Mouse (Mus musculus): ENCODE measurements around the gene Chst12. TPM values are rescaled to one million over a fixed set of nuclear protein-coding genes. Genes with fewer than 3 reads are reported as not detected.

Gene Chst12
- polyA plus RNA-seq, 1 experiment from 2014 or later = 24.1 TPM

DNA sequence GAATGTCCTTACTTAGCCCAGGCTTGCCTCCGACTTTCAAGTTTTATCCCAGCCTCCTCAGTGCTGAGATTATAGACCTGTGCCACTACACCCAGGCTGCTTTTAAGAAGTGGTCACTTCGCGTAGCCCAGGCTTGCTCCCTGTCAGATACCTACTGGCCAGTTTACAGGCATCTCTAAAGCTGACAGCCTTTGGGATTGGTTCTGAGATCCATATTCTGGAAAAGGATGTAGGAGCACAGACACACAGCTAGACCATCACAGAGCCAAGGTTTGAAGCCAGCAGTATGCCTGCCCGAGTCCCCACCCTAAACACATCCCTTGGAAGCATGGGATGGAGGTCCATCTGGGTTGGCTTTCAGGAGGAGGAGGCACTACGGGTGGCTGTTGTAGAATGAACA lies 62.4 kb downstream of the Chst12 start:
- Histone ChIP-seq H3K4me2 (replicated peaks; ENCODE audit: low read depth, low read length) (no peak overlapping the region), H3K27ac (ENCODE audit: low read length) (no peak overlapping the region), H3K36me3 (ENCODE audit: insufficient read depth, low read length) (no peaks in the 10 kb centered on the region), H3K4me1 (ENCODE audit: insufficient read depth, low read length) (peaks cover 28% of the 10 kb centered on the region), H3K4me3 (ENCODE audit: low read length) (no peak overlapping the region), H3K9ac (replicated peaks; ENCODE audit: low read length) (no peak overlapping the region), H3K9me3 (ENCODE audit: low read length) (no peaks in the 10 kb centered on the region), H3K27me3 (ENCODE audit: insufficient read depth, low read length) (no peaks in the 10 kb centered on the region)
- 93% methylated on average over 5 of the region's 5 CpGs for WGBS
- ATAC-seq (ENCODE audit: low FRiP score, low TSS enrichment) = no peak

DNA sequence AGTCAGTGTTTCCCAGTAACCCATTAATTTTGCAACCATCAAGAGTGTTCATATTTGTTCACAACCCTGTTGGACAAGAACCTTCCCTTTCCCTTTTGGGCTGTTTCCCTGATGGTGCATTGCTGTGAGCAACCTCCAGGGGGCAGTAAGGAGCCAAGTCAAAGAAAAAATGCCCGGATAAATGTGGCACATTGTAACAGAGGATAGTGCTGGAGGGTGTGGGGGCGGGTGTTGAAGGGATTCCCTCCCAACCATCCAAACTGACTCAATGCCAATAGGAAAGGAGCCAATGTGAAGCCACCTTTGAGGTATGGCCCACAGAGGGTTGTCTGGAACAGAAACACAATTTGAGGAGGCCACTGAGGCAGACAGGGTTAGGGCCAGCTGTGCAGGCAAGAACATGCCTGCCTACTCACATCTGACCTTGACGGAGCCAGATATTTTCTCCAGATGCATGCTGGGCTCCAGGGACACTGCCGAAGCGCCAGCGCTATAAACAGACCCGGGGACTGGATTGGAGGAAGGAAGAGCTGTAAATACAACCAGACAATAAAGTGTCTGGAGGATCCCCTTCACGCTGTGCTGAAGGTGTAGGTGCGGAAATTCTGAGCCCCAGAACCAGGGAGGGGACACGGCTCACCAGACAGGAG lies 63.1 kb downstream of the Chst12 start:
- Histone ChIP-seq H3K9ac (replicated peaks; ENCODE audit: low read length) (0 out of 2 replicates have a peak overlapping the region, but pooled peaks have one; percentile 37), H3K4me1 (ENCODE audit: insufficient read depth, low read length) (peaks cover 28% of the 10 kb centered on the region), H3K9me3 (ENCODE audit: low read length) (no peaks in the 10 kb centered on the region), H3K4me3 (ENCODE audit: low read length) (no peak overlapping the region), H3K36me3 (ENCODE audit: insufficient read depth, low read length) (no peaks in the 10 kb centered on the region), H3K27ac (ENCODE audit: low read length) (peak overlapping the region; percentile 21; the same call in 1 of the 2 replicates), H3K4me2 (replicated peaks; ENCODE audit: low read depth, low read length) (peak overlapping the region; percentile 19; the same call in 1 of the 2 replicates), H3K27me3 (ENCODE audit: insufficient read depth, low read length) (no peaks in the 10 kb centered on the region)
- 21% methylated on average over 10 of the region's 10 CpGs for WGBS
- no peak for ATAC-seq (ENCODE audit: low FRiP score, low TSS enrichment)

DNA sequence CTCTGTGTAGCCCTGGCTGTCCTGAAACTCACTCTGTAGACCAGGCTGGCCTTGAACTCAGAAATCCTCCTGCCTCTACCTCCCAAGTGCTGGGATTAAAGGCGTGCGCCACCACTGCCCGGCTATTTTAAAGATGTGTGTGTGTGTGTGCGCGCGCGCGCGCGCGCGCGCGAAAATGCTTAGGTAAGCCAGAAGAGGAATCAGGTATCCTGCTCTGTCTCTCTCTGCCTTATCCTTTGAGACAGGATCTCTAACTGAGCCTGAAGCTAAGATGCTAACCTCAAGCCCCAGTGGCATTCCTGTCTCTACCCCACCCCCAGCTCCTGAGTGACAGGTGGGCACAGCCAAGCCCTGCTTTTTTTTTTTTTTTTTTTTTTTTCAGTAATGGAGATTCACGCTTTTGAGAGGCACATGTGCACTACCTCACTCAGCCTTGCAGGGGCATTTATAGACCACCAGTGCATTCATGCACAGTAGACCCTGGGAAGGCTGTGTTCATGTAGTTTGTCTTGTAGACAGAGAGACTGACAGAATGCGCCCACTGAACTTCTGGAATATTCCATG lies 63.8 kb downstream of the Chst12 start:
- no peaks in the 10 kb centered on the region for H3K9me3 ChIP-seq (ENCODE audit: low read length)
- no peak overlapping the region for H3K4me3 ChIP-seq (ENCODE audit: low read length)
- no peaks in the 10 kb centered on the region for H3K36me3 ChIP-seq (ENCODE audit: insufficient read depth, low read length)
- no peaks in the 10 kb centered on the region for H3K27me3 ChIP-seq (ENCODE audit: insufficient read depth, low read length)
- no peak overlapping the region for H3K27ac ChIP-seq (ENCODE audit: low read length)
- H3K9ac ChIP-seq (replicated peaks; ENCODE audit: low read length) = no peak overlapping the region
- WGBS = 82% methylated on average over 16 of the region's 16 CpGs
- ATAC-seq (ENCODE audit: low FRiP score, low TSS enrichment) = no peak
- H3K4me2 ChIP-seq (replicated peaks; ENCODE audit: low read depth, low read length) = no peak overlapping the region
- peaks cover 25% of the 10 kb centered on the region for H3K4me1 ChIP-seq (ENCODE audit: insufficient read depth, low read length)

DNA sequence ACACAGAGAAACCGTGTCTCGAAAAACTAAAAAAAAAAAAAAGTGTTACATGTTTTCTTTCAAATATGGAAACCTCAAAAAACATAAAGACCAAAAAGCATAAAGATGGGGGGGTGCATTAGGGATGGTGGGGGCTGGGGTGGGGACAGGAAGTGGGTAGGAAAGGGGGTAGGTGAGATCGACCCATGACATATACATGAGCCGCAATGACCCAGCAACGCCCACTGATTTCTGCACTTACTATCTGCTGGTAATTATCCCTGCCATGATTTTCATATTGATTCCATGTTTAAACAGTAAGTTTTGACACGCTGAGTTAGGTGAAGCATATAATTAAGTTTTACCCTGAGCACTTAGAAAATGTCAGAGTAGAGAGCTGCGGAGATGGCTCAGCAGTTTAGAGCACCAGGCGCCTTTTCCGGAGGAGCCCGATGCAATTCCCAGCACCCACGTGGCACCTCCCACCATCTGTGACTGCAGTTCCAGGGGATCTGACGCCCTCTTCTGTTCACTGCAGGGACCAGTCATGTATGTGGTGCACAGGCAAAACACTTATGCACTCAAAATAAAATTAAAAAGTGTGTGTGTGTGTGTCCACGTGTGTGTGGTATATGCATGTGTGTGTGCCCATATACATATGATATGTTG lies 65.0 kb downstream of the Chst12 start:
- Histone ChIP-seq H3K9ac (replicated peaks; ENCODE audit: low read length) (no peak overlapping the region), H3K4me2 (replicated peaks; ENCODE audit: low read depth, low read length) (no peak overlapping the region), H3K27ac (ENCODE audit: low read length) (no peak overlapping the region), H3K4me1 (ENCODE audit: insufficient read depth, low read length) (peaks cover 24% of the 10 kb centered on the region), H3K36me3 (ENCODE audit: insufficient read depth, low read length) (no peaks in the 10 kb centered on the region), H3K4me3 (ENCODE audit: low read length) (no peak overlapping the region), H3K27me3 (ENCODE audit: insufficient read depth, low read length) (no peaks in the 10 kb centered on the region), H3K9me3 (ENCODE audit: low read length) (no peaks in the 10 kb centered on the region)
- 91% methylated on average over 13 of the region's 13 CpGs for WGBS
- ATAC-seq (ENCODE audit: low FRiP score, low TSS enrichment) = no peak

DNA sequence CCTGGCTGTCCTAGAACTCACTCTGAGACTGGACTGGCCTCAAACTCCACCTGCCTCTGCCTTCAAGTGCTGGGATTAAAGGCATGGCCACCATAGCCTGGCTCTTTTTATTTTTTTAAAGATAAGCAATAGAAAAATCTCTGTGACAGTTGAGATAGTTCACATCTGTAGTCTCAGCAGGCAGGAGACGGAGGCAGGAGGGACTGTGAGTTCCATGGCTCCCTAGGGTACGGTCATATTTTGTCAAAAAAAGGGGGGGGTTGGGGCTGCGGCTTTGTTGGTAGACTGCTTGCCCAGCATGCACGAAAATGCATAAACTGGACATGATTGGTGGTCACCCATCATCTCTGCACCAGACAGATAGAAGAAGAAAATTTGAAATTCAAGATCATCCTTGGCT lies 65.9 kb downstream of the Chst12 start:
- Histone ChIP-seq H3K4me2 (replicated peaks; ENCODE audit: low read depth, low read length) (no peak overlapping the region), H3K9me3 (ENCODE audit: low read length) (no peaks in the 10 kb centered on the region), H3K27ac (ENCODE audit: low read length) (no peak overlapping the region), H3K27me3 (ENCODE audit: insufficient read depth, low read length) (no peaks in the 10 kb centered on the region), H3K4me3 (ENCODE audit: low read length) (no peak overlapping the region), H3K4me1 (ENCODE audit: insufficient read depth, low read length) (peaks cover 16% of the 10 kb centered on the region), H3K9ac (replicated peaks; ENCODE audit: low read length) (no peak overlapping the region), H3K36me3 (ENCODE audit: insufficient read depth, low read length) (no peaks in the 10 kb centered on the region)
- 66% methylated on average over 4 of the region's 4 CpGs for WGBS
- no peak for ATAC-seq (ENCODE audit: low FRiP score, low TSS enrichment)

DNA sequence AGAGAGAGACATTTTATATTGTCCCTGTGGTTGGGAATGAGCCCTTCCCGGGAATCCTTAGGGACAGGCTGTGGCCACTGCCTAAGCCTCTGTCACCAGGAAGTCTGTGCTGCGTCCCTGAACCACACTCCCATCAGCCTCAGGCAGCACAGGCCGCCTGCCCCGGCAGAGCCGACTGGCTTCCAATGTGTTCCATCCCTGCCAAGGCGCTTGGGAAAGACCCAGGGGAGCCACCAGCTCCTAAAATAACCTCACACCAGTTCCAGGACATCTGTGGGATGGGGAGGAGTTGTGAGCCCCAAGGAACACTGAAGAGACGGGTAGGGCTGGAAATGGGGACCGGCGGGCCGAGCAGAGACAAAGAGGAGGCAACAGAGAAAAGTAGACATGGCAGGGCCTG lies 66.3 kb downstream of the Chst12 start:
- 66% methylated on average over 10 of the region's 10 CpGs for WGBS
- no peak overlapping the region for H3K27ac ChIP-seq (ENCODE audit: low read length)

DNA sequence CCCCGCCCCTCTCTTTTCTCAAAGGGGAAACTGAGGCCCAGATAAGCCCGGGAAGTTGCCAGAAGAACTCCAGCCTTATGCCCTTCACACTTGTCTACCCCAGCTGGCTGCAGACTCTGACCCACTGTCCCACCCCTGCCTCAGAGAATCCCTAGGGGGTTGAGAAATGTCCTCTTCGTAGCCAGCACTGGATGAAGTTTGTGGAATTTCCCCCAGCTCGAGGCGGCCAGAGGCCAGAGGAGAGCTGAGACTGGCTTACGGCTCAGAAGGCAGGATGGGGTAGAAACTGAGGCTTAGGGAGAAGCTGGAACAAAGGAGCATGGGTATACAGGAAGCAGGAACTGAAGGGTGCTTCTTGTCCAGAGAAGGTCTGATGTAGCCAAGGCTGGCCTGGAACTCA lies 67.3 kb downstream of the Chst12 start:
- ATAC-seq (ENCODE audit: low FRiP score, low TSS enrichment) = no peak
- H3K4me3 ChIP-seq (ENCODE audit: low read length) = no peak overlapping the region

More for the DNA sequence above, 66.3 kb downstream of the Chst12 start:
- Histone ChIP-seq H3K4me1 (ENCODE audit: insufficient read depth, low read length) (peaks cover 16% of the 10 kb centered on the region), H3K9ac (replicated peaks; ENCODE audit: low read length) (no peak overlapping the region), H3K9me3 (ENCODE audit: low read length) (no peaks in the 10 kb centered on the region), H3K4me2 (replicated peaks; ENCODE audit: low read depth, low read length) (no peak overlapping the region), H3K27me3 (ENCODE audit: insufficient read depth, low read length) (no peaks in the 10 kb centered on the region), H3K4me3 (ENCODE audit: low read length) (no peak overlapping the region), H3K36me3 (ENCODE audit: insufficient read depth, low read length) (no peaks in the 10 kb centered on the region)
- ATAC-seq (ENCODE audit: low FRiP score, low TSS enrichment) = no peak

More for the DNA sequence above, 67.3 kb downstream of the Chst12 start:
- 66% methylated on average over 6 of the region's 6 CpGs for WGBS
- no peaks in the 10 kb centered on the region for H3K9me3 ChIP-seq (ENCODE audit: low read length)
- no peaks in the 10 kb centered on the region for H3K27me3 ChIP-seq (ENCODE audit: insufficient read depth, low read length)
- no peak overlapping the region for H3K4me2 ChIP-seq (replicated peaks; ENCODE audit: low read depth, low read length)
- H3K27ac ChIP-seq (ENCODE audit: low read length) = no peak overlapping the region
- H3K36me3 ChIP-seq (ENCODE audit: insufficient read depth, low read length) = no peaks in the 10 kb centered on the region
- no peak overlapping the region for H3K9ac ChIP-seq (replicated peaks; ENCODE audit: low read length)
- H3K4me1 ChIP-seq (ENCODE audit: insufficient read depth, low read length) = peaks cover 9% of the 10 kb centered on the region

Other genes starting within 250 kb of the Chst12 start
- 51.6 and 52.4 TPM in 2 replicates for gene Mad1l1, start 184.0 kb upstream of the Chst12 start, polyA plus RNA-seq (2015; fragmentation: Nextera tagmentation; extraction: Ambion mirVana)
- 55.2 and 58.1 TPM in 2 replicates for gene Nudt1, start 183.9 kb upstream of the Chst12 start, polyA plus RNA-seq (2015; fragmentation: Nextera tagmentation; extraction: Ambion mirVana)
- gene Mrm2, start 173.7 kb upstream of the Chst12 start, polyA plus RNA-seq (2015; fragmentation: Nextera tagmentation; extraction: Ambion mirVana) = 22.0 and 23.9 TPM in 2 replicates
- gene Snx8, start 116.3 kb upstream of the Chst12 start, polyA plus RNA-seq (2015; fragmentation: Nextera tagmentation; extraction: Ambion mirVana) = 31.9 and 32.4 TPM in 2 replicates
- 112 and 114 TPM in 2 replicates for gene Eif3b, start 86.2 kb upstream of the Chst12 start, polyA plus RNA-seq (2015; fragmentation: Nextera tagmentation; extraction: Ambion mirVana)
- not detected in 2 replicates for gene Gm4869, start 59.9 kb upstream of the Chst12 start, polyA plus RNA-seq (2015; fragmentation: Nextera tagmentation; extraction: Ambion mirVana)
- 0.27 TPM in 1 of 2 replicates, not detected in the other for gene Grifin, start 59.5 kb downstream of the Chst12 start, polyA plus RNA-seq (2015; fragmentation: Nextera tagmentation; extraction: Ambion mirVana)
- 36.3 and 38.9 TPM in 2 replicates for gene Lfng, start 101.8 kb downstream of the Chst12 start, polyA plus RNA-seq (2015; fragmentation: Nextera tagmentation; extraction: Ambion mirVana)
- gene Ttyh3, start 143.5 kb downstream of the Chst12 start, polyA plus RNA-seq (2015; fragmentation: Nextera tagmentation; extraction: Ambion mirVana) = 28.4 and 31.3 TPM in 2 replicates
- 26.0 and 30.7 TPM in 2 replicates for gene Iqce, start 196.8 kb downstream of the Chst12 start, polyA plus RNA-seq (2015; fragmentation: Nextera tagmentation; extraction: Ambion mirVana)
- 28.2 and 30.9 TPM in 2 replicates for gene Brat1, start 199.5 kb downstream of the Chst12 start, polyA plus RNA-seq (2015; fragmentation: Nextera tagmentation; extraction: Ambion mirVana)
- gene Amz1, start 218.6 kb downstream of the Chst12 start, polyA plus RNA-seq (2015; fragmentation: Nextera tagmentation; extraction: Ambion mirVana) = 1.6 and 2.4 TPM in 2 replicates